Mouse (Mus musculus) hindbrain, embryonic 10.5 days (tissue): ENCODE data around the gene Bola1. TPM values are rescaled to one million over a fixed set of nuclear protein-coding genes. Genes with fewer than 3 reads are reported as not detected.
"Not testable (repeated sequence)": the region's sequence is repeated elsewhere in the genome, so short reads cannot be mapped to it uniquely, and the experiment has no call there.

ENCODE experiments used
- DNase-seq: peaks from one replicate; pipeline ENCODE4 v3.0.0-alpha.2; 2017; ENCODE audit warnings: low spot score
- H3K27ac ChIP-seq: fragments of 300-500 bp; sonication (generic); 2 replicates; pipeline ENCODE4 v1.5.1; 2016; ENCODE audit warnings: mild to moderate bottlenecking, moderate library complexity
- H3K27me3 ChIP-seq: fragments of 300-500 bp; sonication (generic); 2 replicates; pipeline ENCODE4 v1.6.1; 2016; ENCODE audit warnings: mild to moderate bottlenecking; ENCODE audit not compliant: poor library complexity, insufficient read depth, severe bottlenecking
- H3K36me3 ChIP-seq: fragments of 300-500 bp; sonication (generic); 2 replicates; pipeline ENCODE4 v1.6.1; 2016; ENCODE audit warnings: mild to moderate bottlenecking, moderate library complexity
- H3K4me1 ChIP-seq: fragments of 300-500 bp; sonication (generic); replicated peaks from 2 replicates; pipeline ENCODE4 v1.6.1; 2016; ENCODE audit warnings: mild to moderate bottlenecking
- H3K4me3 ChIP-seq: fragments of 300-500 bp; sonication (generic); 2 replicates; pipeline ENCODE4 v1.5.1; 2016; ENCODE audit warnings: mild to moderate bottlenecking, moderate library complexity
- H3K9me3 ChIP-seq: fragments of 300-500 bp; sonication (generic); 2 replicates; pipeline ENCODE4 v1.6.1; 2016; ENCODE audit warnings: mild to moderate bottlenecking, moderate library complexity
- WGBS: fragments of 180-500 bp; shearing (Covaris S2); methylation state at CpG from one replicate; pipeline ENCODE4 v1.1.7; 2016; 5-methylcytosine and 5-hydroxymethylcytosine counted together
- polyA plus RNA-seq: library from polyadenylated mRNA; unstranded; fragments of >200 nt; fragmentation: Nextera tagmentation; extraction: Ambion mirVana; gene quantifications from 2 replicates; pipeline ENCODE4 v1.2.1, GENCODE M21; 2016

Bola1 gene
- polyA plus RNA-seq, 1 experiment from 2014 or later = 90.3 TPM

GRCm38 (mm10) chr3:96198601-96199251 lies 20.8 kb downstream of the Bola1 start:
- not testable (repeated sequence) for H3K9me3 ChIP-seq, H3K36me3 ChIP-seq, H3K4me3 ChIP-seq, H3K27me3 ChIP-seq, DNase-seq
- Histone ChIP-seq H3K27ac (0 out of 2 replicates have a peak overlapping the region, but pooled peaks have one; percentile 35), H3K4me1 (peaks cover 20% of the 10 kb centered on the region)
- WGBS = 31% methylated on average over 8 of the region's 8 CpGs

- H3K4me1 ChIP-seq = peaks cover 23% of the 10 kb centered on the region
- 6% methylated on average over 6 of the region's 6 CpGs for WGBS
- DNase-seq = no peak
- peaks cover 5% of the 10 kb centered on the region for H3K9me3 ChIP-seq
- H3K36me3 ChIP-seq = peaks cover 9% of the 10 kb centered on the region; the same call in 1 of the 2 replicates
- peak overlapping the region; percentile 98 for H3K27ac ChIP-seq
- H3K4me3 ChIP-seq = peak overlapping the region; percentile 72
- peaks cover 7% of the 10 kb centered on the region; the same call in 1 of the 2 replicates for H3K27me3 ChIP-seq
Measured at GRCm38 (mm10) chr3:96198181-96198580, 21.3 kb downstream of the Bola1 start.

- H3K27me3 ChIP-seq = peaks cover 7% of the 10 kb centered on the region; the same call in 1 of the 2 replicates
- H3K4me1 ChIP-seq = peaks cover 23% of the 10 kb centered on the region
- WGBS = under 1% methylated on average over 50 of the region's 50 CpGs
- peaks cover 5% of the 10 kb centered on the region for H3K9me3 ChIP-seq
- peaks cover 9% of the 10 kb centered on the region; the same call in 1 of the 2 replicates for H3K36me3 ChIP-seq
- peak overlapping the region; percentile 98 for H3K27ac ChIP-seq
- DNase-seq = peak; percentile 88
- H3K4me3 ChIP-seq = peak overlapping the region; percentile 72
Measured at GRCm38 (mm10) chr3:96197129-96197749, 22.3 kb downstream of the Bola1 start.

GRCm38 (mm10) chr3:96196437-96197128 lies 22.9 kb downstream of the Bola1 start:
- Histone ChIP-seq H3K9me3 (peaks cover 5% of the 10 kb centered on the region), H3K4me3 (peak overlapping the region; percentile 72), H3K27ac (peak overlapping the region; percentile 98), H3K36me3 (peaks cover 9% of the 10 kb centered on the region; the same call in 1 of the 2 replicates), H3K27me3 (peaks cover 7% of the 10 kb centered on the region; the same call in 1 of the 2 replicates), H3K4me1 (peaks cover 23% of the 10 kb centered on the region)
- DNase-seq = no peak
- 21% methylated on average over 27 of the region's 27 CpGs for WGBS

- no peak for DNase-seq
- H3K27ac ChIP-seq = no peak overlapping the region
- peaks cover 9% of the 10 kb centered on the region; the same call in 1 of the 2 replicates for H3K36me3 ChIP-seq
- H3K4me3 ChIP-seq = peak overlapping the region; percentile 72; the same call in 1 of the 2 replicates
- H3K9me3 ChIP-seq = peaks cover 5% of the 10 kb centered on the region
- H3K27me3 ChIP-seq = peaks cover 7% of the 10 kb centered on the region; the same call in 1 of the 2 replicates
- peaks cover 23% of the 10 kb centered on the region for H3K4me1 ChIP-seq
- 90% methylated on average over 11 of the region's 11 CpGs for WGBS
Measured at GRCm38 (mm10) chr3:96195616-96196313, 23.7 kb downstream of the Bola1 start.

- Histone ChIP-seq H3K4me1 (peaks cover 23% of the 10 kb centered on the region), H3K9me3 (peaks cover 5% of the 10 kb centered on the region), H3K4me3 (no peak overlapping the region), H3K27me3 (peaks cover 7% of the 10 kb centered on the region; the same call in 1 of the 2 replicates), H3K27ac (no peak overlapping the region), H3K36me3 (peaks cover 9% of the 10 kb centered on the region; the same call in 1 of the 2 replicates)
- DNase-seq = no peak
- 92% methylated on average over 10 of the region's 10 CpGs for WGBS
Measured at GRCm38 (mm10) chr3:96194966-96195365, 24.5 kb downstream of the Bola1 start.

- Histone ChIP-seq H3K9me3 (peaks cover 5% of the 10 kb centered on the region), H3K27me3 (no peaks in the 10 kb centered on the region), H3K4me1 (peaks cover 19% of the 10 kb centered on the region), H3K4me3 (no peak overlapping the region), H3K27ac (no peak overlapping the region), H3K36me3 (peaks cover 9% of the 10 kb centered on the region; the same call in 1 of the 2 replicates)
- no peak for DNase-seq
- WGBS = 60% methylated on average over 12 of the region's 12 CpGs
Measured at GRCm38 (mm10) chr3:96192977-96193376, 26.5 kb downstream of the Bola1 start.

GRCm38 (mm10) chr3:96182382-96182776 lies 37.1 kb downstream of the Bola1 start:
- 33% methylated on average over 4 of the region's 4 CpGs for WGBS
- H3K27me3 ChIP-seq = no peaks in the 10 kb centered on the region
- H3K36me3 ChIP-seq = peaks cover 26% of the 10 kb centered on the region
- peak overlapping the region; percentile 64; the same call in 1 of the 2 replicates for H3K4me3 ChIP-seq
- H3K9me3 ChIP-seq = no peaks in the 10 kb centered on the region
- DNase-seq = no peak
- H3K27ac ChIP-seq = no peak overlapping the region
- H3K4me1 ChIP-seq = peaks cover 25% of the 10 kb centered on the region

- Histone ChIP-seq H3K27me3 (no peaks in the 10 kb centered on the region), H3K36me3 (peaks cover 32% of the 10 kb centered on the region), H3K27ac (peak overlapping the region; percentile 84), H3K4me1 (peaks cover 25% of the 10 kb centered on the region), H3K4me3 (peak overlapping the region; percentile 64), H3K9me3 (no peaks in the 10 kb centered on the region)
- 44% methylated on average over 12 of the region's 12 CpGs for WGBS
- DNase-seq = no peak
Measured at GRCm38 (mm10) chr3:96181510-96182381, 37.8 kb downstream of the Bola1 start.

- 1% methylated on average over 19 of the region's 23 CpGs for WGBS
- Histone ChIP-seq H3K27me3 (no peaks in the 10 kb centered on the region), H3K36me3 (peaks cover 40% of the 10 kb centered on the region), H3K27ac (peak within 1 kb of the TSS; percentile 84), H3K4me3 (peak within 1 kb of the TSS; percentile 64), H3K9me3 (no peaks in the 10 kb centered on the region), H3K4me1 (peaks cover 25% of the 10 kb centered on the region)
- DNase-seq = no peak
Measured at GRCm38 (mm10) chr3:96180727-96181477, 38.6 kb downstream of the Bola1 start, which contains the start of gene Sv2a. Gene Sv2a, plus strand, starts transcription at chr3:96181151.

- Histone ChIP-seq H3K27ac (no peak overlapping the region), H3K4me3 (no peak overlapping the region), H3K36me3 (peaks cover 47% of the 10 kb centered on the region), H3K9me3 (no peaks in the 10 kb centered on the region), H3K27me3 (no peaks in the 10 kb centered on the region), H3K4me1 (peaks cover 29% of the 10 kb centered on the region)
- WGBS = 61% methylated on average over 4 of the region's 4 CpGs
- no peak for DNase-seq
Measured at GRCm38 (mm10) chr3:96179531-96179930, 40.0 kb downstream of the Bola1 start.
